Comparison of ENCODE assay signal across 10 mouse cellular contexts in genomic region chr11:103307910-103308309, GRCm38 (mm10). TPM values are rescaled to one million over a fixed set of nuclear protein-coding genes. Genes with fewer than 3 reads are reported as not detected.
DNase-seq lines count a peak whose midpoint lies in the region; ATAC-seq and TF ChIP-seq lines count a peak whose summit lies in the region.
"Had no signal": no experiment of that assay in that cellular context is flagged by ENCODE, and none has a peak within 500 bp of the region (broad histone marks: within the 10 kb centered on the region; RNA-seq: fewer than 3 reads in every experiment).

No protein-coding gene starts in this region.

- DNase-seq in gastrocnemius, postnatal 25 days: peak; percentile 70
- peak; percentile 46 for DNase-seq in lung, postnatal 0 days (ENCODE audit: low spot score)
- DNase-seq in forebrain, postnatal 0 days: no peak
- no peak for DNase-seq in layer of hippocampus, adult 18-20 months (ENCODE audit: low spot score in 2 of 2)
- no peak for DNase-seq in Muller cell, postnatal 12 days (ENCODE audit: inconsistent ontology term)
- DNase-seq: cerebellum, postnatal 36 days; liver, embryonic 13.5 days had no signal

- ATAC-seq in intestine, embryonic 16.5 days: 0 out of 2 replicates have a peak, but pooled peaks have one; percentile 33
- no peak for ATAC-seq in intestine, embryonic 15.5 days
- peak; percentile 66 for ATAC-seq in CD4-positive, CD25-positive, alpha-beta regulatory T cell, adult 4 months
- no peak for ATAC-seq in lung, postnatal 0 days
- ATAC-seq in forebrain, postnatal 0 days: no peak

- H3K36me3 ChIP-seq in intestine, embryonic 16.5 days (ENCODE audit: control insufficient read depth, insufficient read depth, low read length): no peaks in the 10 kb centered on the region
- no peaks in the 10 kb centered on the region for H3K36me3 ChIP-seq in intestine, embryonic 15.5 days
- H3K36me3 ChIP-seq in lung, postnatal 0 days (ENCODE audit: insufficient read depth, low read length): no peaks in the 10 kb centered on the region
- no peaks in the 10 kb centered on the region for H3K36me3 ChIP-seq in forebrain, postnatal 0 days (ENCODE audit: insufficient read depth)
- H3K36me3 ChIP-seq: liver, embryonic 13.5 days had no signal

- no peak overlapping the region for H3K9ac ChIP-seq in intestine, embryonic 16.5 days (ENCODE audit: low read depth, low read length)
- H3K9ac ChIP-seq in intestine, embryonic 15.5 days: no peak overlapping the region
- H3K9ac ChIP-seq in lung, postnatal 0 days (replicated peaks; ENCODE audit: low read depth): no peak overlapping the region
- H3K9ac ChIP-seq in forebrain, postnatal 0 days: no peak overlapping the region
- H3K9ac ChIP-seq: liver, embryonic 13.5 days had no signal

- H3K4me2 ChIP-seq in intestine, embryonic 16.5 days (ENCODE audit: low read depth, low read length): no peak overlapping the region
- H3K4me2 ChIP-seq in intestine, embryonic 15.5 days (replicated peaks): no peak overlapping the region
- H3K4me2 ChIP-seq in lung, postnatal 0 days (replicated peaks; ENCODE audit: low read depth, low read length): no peak overlapping the region
- no peak overlapping the region for H3K4me2 ChIP-seq in forebrain, postnatal 0 days (ENCODE audit: low read depth)
- H3K4me2 ChIP-seq: liver, embryonic 13.5 days had no signal

- TF ChIP-seq EP300 in lung, postnatal 0 days (IDR thresholded peaks at IDR 0.05): no peak

- no peak overlapping the region for H3K4me3 ChIP-seq in intestine, embryonic 16.5 days (ENCODE audit: low read length)
- H3K4me3 ChIP-seq in intestine, embryonic 15.5 days (replicated peaks): no peak overlapping the region
- H3K4me3 ChIP-seq in lung, postnatal 0 days (ENCODE audit: low read depth, low read length): no peak overlapping the region
- no peak overlapping the region for H3K4me3 ChIP-seq in forebrain, postnatal 0 days (ENCODE audit: low read depth, low read length)
- H3K4me3 ChIP-seq: liver, embryonic 13.5 days had no signal

- H3K27ac ChIP-seq in intestine, embryonic 16.5 days (ENCODE audit: low read length): no peak overlapping the region
- H3K27ac ChIP-seq in intestine, embryonic 15.5 days: no peak overlapping the region
- no peak overlapping the region for H3K27ac ChIP-seq in lung, postnatal 0 days (ENCODE audit: low read length)
- no peak overlapping the region for H3K27ac ChIP-seq in forebrain, postnatal 0 days (ENCODE audit: low read depth, low read length)
- H3K27ac ChIP-seq: liver, embryonic 13.5 days had no signal

- WGBS in intestine, embryonic 16.5 days: 35% methylated on average over 8 of the region's 8 CpGs
- WGBS in intestine, embryonic 15.5 days: 35% methylated on average over 8 of the region's 8 CpGs
- 36% methylated on average over 8 of the region's 8 CpGs for WGBS in lung, postnatal 0 days
- WGBS in forebrain, postnatal 0 days: 72% methylated on average over 8 of the region's 8 CpGs

- no peaks in the 10 kb centered on the region for H3K9me3 ChIP-seq in intestine, embryonic 16.5 days (ENCODE audit: control insufficient read depth, low read length)
- H3K9me3 ChIP-seq in intestine, embryonic 15.5 days: no peaks in the 10 kb centered on the region
- no peaks in the 10 kb centered on the region for H3K9me3 ChIP-seq in lung, postnatal 0 days (ENCODE audit: low read length)
- no peaks in the 10 kb centered on the region for H3K9me3 ChIP-seq in forebrain, postnatal 0 days (ENCODE audit: low read length)
- H3K9me3 ChIP-seq: liver, embryonic 13.5 days had no signal

- no peaks in the 10 kb centered on the region for H3K27me3 ChIP-seq in intestine, embryonic 16.5 days (replicated peaks; ENCODE audit: control insufficient read depth, insufficient read depth, low read length)
- H3K27me3 ChIP-seq in intestine, embryonic 15.5 days (replicated peaks): no peaks in the 10 kb centered on the region
- no peaks in the 10 kb centered on the region for H3K27me3 ChIP-seq in lung, postnatal 0 days (replicated peaks; ENCODE audit: insufficient read depth, low read length)
- H3K27me3 ChIP-seq in forebrain, postnatal 0 days (ENCODE audit: insufficient read depth, low read length): peaks cover 3% of the 10 kb centered on the region; the same call in 1 of the 2 replicates

- TF ChIP-seq CTCF in lung, postnatal 0 days (IDR thresholded peaks at IDR 0.05): no peak
- no peak for TF ChIP-seq CTCF in forebrain, postnatal 0 days (IDR thresholded peaks at IDR 0.05; ENCODE audit: low read depth)

- peaks cover 12% of the 10 kb centered on the region for H3K4me1 ChIP-seq in intestine, embryonic 16.5 days (ENCODE audit: control insufficient read depth, insufficient read depth, low read length)
- H3K4me1 ChIP-seq in intestine, embryonic 15.5 days (replicated peaks): peaks cover 8% of the 10 kb centered on the region
- H3K4me1 ChIP-seq in lung, postnatal 0 days (ENCODE audit: insufficient read depth, low read depth, low read length): peaks cover 5% of the 10 kb centered on the region; the same call in 1 of the 2 replicates
- H3K4me1 ChIP-seq in forebrain, postnatal 0 days (ENCODE audit: insufficient read depth): no peaks in the 10 kb centered on the region

RNA-seq across cellular contexts. Expression of gene Map3k14, which starts 40.6 kb away (rescaled TPM):
- polyA plus RNA-seq in intestine, embryonic 16.5 days (2015; fragmentation: Nextera tagmentation; extraction: Ambion mirVana): 3.1 TPM in 2 replicates
- polyA plus RNA-seq in intestine, embryonic 15.5 days (2015; fragmentation: Nextera tagmentation; extraction: Ambion mirVana): 2.9 and 3.6 TPM in 2 replicates
- polyA plus RNA-seq in CD4-positive, CD25-positive, alpha-beta regulatory T cell, adult 4 months (2017; shearing (Covaris generic)): 10 to 100 TPM; 29.6 to 50.3 TPM
- 1 to 10 TPM; 2.8 to 4.1 TPM for total RNA-seq in gastrocnemius, postnatal 25 days (2021)
- 2.6 and 4.0 TPM in 2 replicates for polyA plus RNA-seq in lung, postnatal 0 days (2015; fragmentation: Nextera tagmentation; extraction: Ambion mirVana)
- 3.2 and 5.8 TPM in 2 replicates for total RNA-seq in forebrain, postnatal 0 days (2014; rRNA removed)
- 0.77 TPM in 2 replicates for polyA plus RNA-seq in forebrain, postnatal 0 days (2015; fragmentation: Nextera tagmentation; extraction: Ambion mirVana)
- 1 to 10 TPM; 4.5 to 4.7 TPM for total RNA-seq in layer of hippocampus, adult 18-20 months (2021)

RNA-seq across cellular contexts. Expression of gene Arhgap27, which starts 55.6 kb away (rescaled TPM):
- polyA plus RNA-seq in intestine, embryonic 16.5 days (2015; fragmentation: Nextera tagmentation; extraction: Ambion mirVana): 40.2 and 42.3 TPM in 2 replicates
- 33.0 and 36.2 TPM in 2 replicates for polyA plus RNA-seq in intestine, embryonic 15.5 days (2015; fragmentation: Nextera tagmentation; extraction: Ambion mirVana)
- polyA plus RNA-seq in CD4-positive, CD25-positive, alpha-beta regulatory T cell, adult 4 months (2017; shearing (Covaris generic)): 10 to 100 TPM; 21.4 to 36.6 TPM
- total RNA-seq in gastrocnemius, postnatal 25 days (2021): 1 to 10 TPM; 3.0 to 4.6 TPM
- 18.5 and 20.0 TPM in 2 replicates for polyA plus RNA-seq in lung, postnatal 0 days (2015; fragmentation: Nextera tagmentation; extraction: Ambion mirVana)
- total RNA-seq in forebrain, postnatal 0 days (2014; rRNA removed): 4.2 and 5.6 TPM in 2 replicates
- polyA plus RNA-seq in forebrain, postnatal 0 days (2015; fragmentation: Nextera tagmentation; extraction: Ambion mirVana): 3.2 and 4.8 TPM in 2 replicates
- 10 to 100 TPM; 10.5 to 12.1 TPM for total RNA-seq in layer of hippocampus, adult 18-20 months (2021)

Comparison
In these comparisons a context has a peak if more than half of its experiments do, and no peak if none do; other contexts are left out.
1. ATAC-seq: peak in intestine, embryonic 16.5 days (single experiment) and CD4-positive, CD25-positive, alpha-beta regulatory T cell, adult 4 months (single experiment); none in intestine, embryonic 15.5 days (single experiment), lung, postnatal 0 days (single experiment) and forebrain, postnatal 0 days (single experiment).
2. DNase-seq: peak in gastrocnemius, postnatal 25 days (single experiment) and lung, postnatal 0 days (single experiment); none in forebrain, postnatal 0 days (single experiment), layer of hippocampus, adult 18-20 months (0 of 2) and Muller cell, postnatal 12 days (single experiment).